Mouse (Mus musculus) spleen, adult 2 months (tissue): ENCODE data around the gene Akr1a1.

Experiments
- CTCF ChIP-seq: fragments of 200-500 bp; IDR thresholded peaks from 2 replicates; pipeline ENCODE4 v1.5.1; 2011; ENCODE audit warnings: mild to moderate bottlenecking, inconsistent platforms; ENCODE audit not compliant: insufficient read depth, insufficient read length, insufficient replicate concordance; ENCODE audit errors: extremely low read depth
- POLR2A ChIP-seq: fragments of 200-500 bp; IDR thresholded peaks from 2 replicates; pipeline ENCODE4 v1.6.1; 2011; ENCODE audit warnings: low read depth, low read length, inconsistent platforms

DNA sequence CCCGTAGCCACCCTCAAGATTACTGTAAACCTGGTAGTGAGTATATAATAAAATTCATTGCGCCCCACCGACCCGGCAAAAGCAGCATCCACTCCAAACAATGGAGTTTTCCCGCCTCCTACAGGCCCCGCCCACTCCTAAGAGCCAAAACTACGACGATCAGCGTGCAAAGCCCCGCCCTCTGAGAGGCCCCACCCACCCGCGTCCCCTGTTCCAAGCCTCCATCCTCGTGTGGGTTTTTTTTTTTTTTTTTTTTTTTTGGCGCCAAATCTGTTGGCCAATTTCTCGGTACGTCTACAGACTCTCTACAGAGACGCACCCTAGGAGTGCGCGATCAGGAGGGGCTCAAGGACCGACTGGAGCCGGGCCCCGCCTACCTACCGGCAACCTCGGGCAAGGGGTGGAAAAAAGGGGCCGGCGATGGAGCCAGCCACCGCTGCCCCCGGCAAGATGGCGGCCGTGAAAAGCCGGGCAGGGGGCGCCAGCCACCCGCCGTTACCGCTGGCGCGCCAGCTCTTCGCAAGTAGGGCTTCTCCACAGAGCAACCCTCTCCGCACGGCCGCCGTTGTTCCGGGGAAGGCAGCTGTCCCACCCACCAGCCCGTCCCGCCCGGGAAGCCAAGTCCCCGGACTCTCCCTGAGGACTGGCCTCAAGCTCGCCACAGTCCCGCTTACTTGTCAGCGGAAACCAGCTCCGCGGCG, 24.7 kb downstream of the Akr1a1 start:
- no peak for TF ChIP-seq POLR2A
- TF ChIP-seq CTCF: no peak
